Mouse (Mus musculus) stomach, postnatal 0 days (tissue): ENCODE data around the gene Pithd1.

Experiments
- CTCF ChIP-seq: IDR thresholded peaks from 2 replicates; pipeline ENCODE4 v1.5.1; 2016; ENCODE audit warnings: antibody characterized with exemption, low read depth, mild to moderate bottlenecking, moderate library complexity
- EP300 ChIP-seq: optimal IDR thresholded peaks from 2 replicates; pipeline ENCODE3; 2016; ENCODE audit warnings: antibody characterized with exemption

DNA sequence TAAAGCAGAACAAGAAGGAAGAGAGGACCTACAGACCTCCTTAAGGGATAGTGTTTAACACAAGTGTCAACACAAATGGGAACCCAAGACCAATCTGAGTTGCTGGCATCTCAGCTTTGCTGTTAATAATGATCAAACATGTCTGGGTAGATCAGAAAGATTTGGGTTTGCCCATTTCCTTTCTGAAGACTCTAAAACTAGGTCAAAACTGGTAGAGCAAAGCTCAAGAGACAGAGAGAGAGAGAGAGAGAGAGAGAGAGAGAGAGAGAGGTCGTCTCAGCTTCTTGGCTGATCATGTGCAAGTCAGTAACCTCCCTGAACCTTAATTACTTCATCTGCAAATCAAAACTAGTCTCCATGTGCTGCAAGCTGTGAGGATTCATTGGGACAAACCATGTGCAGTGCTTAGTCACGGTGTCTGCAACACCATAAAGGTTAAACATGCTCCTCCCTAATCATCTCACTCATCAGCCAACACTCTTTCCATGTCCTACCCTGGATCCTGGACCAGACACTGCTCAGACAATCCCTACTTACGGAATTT is 29.1 kb upstream of the Pithd1 start:
- TF ChIP-seq CTCF (no peak), EP300 (no peak)
